Mouse (Mus musculus) lung, postnatal 0 days (tissue): Measurements from ENCODE around the gene Ctdnep1. TPM values are rescaled to one million over a fixed set of nuclear protein-coding genes. Genes with fewer than 3 reads are reported as not detected.

Experiments
- ATAC-seq: fragments of 200-750 bp; cut with Nextera tagmentation; 2 replicates; pipeline ENCODE4 v1.8.0; 2017; ENCODE audit warnings: moderate library complexity
- DNase-seq: peaks from one replicate; pipeline ENCODE4 v3.0.0-alpha.2; 2016; ENCODE audit warnings: low spot score
- H3K27ac ChIP-seq: fragments of 300-500 bp; sonication (generic); 2 replicates; pipeline ENCODE4 v1.5.1; 2014; ENCODE audit warnings: antibody characterized with exemption, mild to moderate bottlenecking, low read length, mixed read lengths
- H3K27me3 ChIP-seq: fragments of 300-500 bp; sonication (generic); replicated peaks from 2 replicates; pipeline ENCODE4 v1.6.1; 2014; ENCODE audit warnings: low read length, mixed read lengths; ENCODE audit not compliant: insufficient read depth
- H3K36me3 ChIP-seq: fragments of 300-500 bp; sonication (generic); 2 replicates; pipeline ENCODE4 v1.6.1; 2014; ENCODE audit warnings: low read length, mixed read lengths; ENCODE audit not compliant: insufficient read depth
- H3K4me1 ChIP-seq: fragments of 300-500 bp; sonication (generic); 2 replicates; pipeline ENCODE4 v1.6.1; 2014; ENCODE audit warnings: antibody characterized with exemption, low read depth, low read length, mixed read lengths; ENCODE audit not compliant: insufficient read depth
- H3K4me2 ChIP-seq: fragments of 300-500 bp; sonication (generic); replicated peaks from 2 replicates; pipeline ENCODE4 v1.6.1; 2014; ENCODE audit warnings: low read depth, mild to moderate bottlenecking, low read length, moderate library complexity, mixed read lengths
- H3K4me3 ChIP-seq: fragments of 300-500 bp; sonication (generic); 2 replicates; pipeline ENCODE4 v1.5.1; 2014; ENCODE audit warnings: low read depth, low read length
- H3K9ac ChIP-seq: fragments of 300-500 bp; sonication (generic); replicated peaks from 2 replicates; pipeline ENCODE4 v1.6.1; 2014; ENCODE audit warnings: low read depth, mild to moderate bottlenecking
- H3K9me3 ChIP-seq: fragments of 300-500 bp; sonication (generic); 2 replicates; pipeline ENCODE4 v1.6.1; 2016; ENCODE audit warnings: low read length, mixed read lengths
- CTCF ChIP-seq: IDR thresholded peaks from 2 replicates; pipeline ENCODE4 v1.5.1; 2016; ENCODE audit warnings: antibody characterized with exemption, mild to moderate bottlenecking
- EP300 ChIP-seq: IDR thresholded peaks from 2 replicates; pipeline ENCODE4 v1.6.1; 2016; ENCODE audit warnings: antibody characterized with exemption, mild to moderate bottlenecking, control low read depth
- WGBS: fragments of 180-500 bp; shearing (Covaris S2); extraction: QIAGEN DNeasy Blood & Tissue Kit; methylation state at CpG from one replicate; pipeline ENCODE4 v1.1.7; 2014; 5-methylcytosine and 5-hydroxymethylcytosine counted together
- polyA plus RNA-seq: library from polyadenylated mRNA; unstranded; fragments of >200 nt; fragmentation: Nextera tagmentation; extraction: Ambion mirVana; gene quantifications from 2 replicates; pipeline ENCODE4 v1.2.1, GENCODE M21; 2015

Ctdnep1 gene
- polyA plus RNA-seq, 1 experiment from 2014 or later = 24.7 TPM

GRCm38 (mm10) chr11:70019495-70020021, 38.6 kb downstream of the Ctdnep1 start:
- H3K36me3 ChIP-seq = no peaks in the 10 kb centered on the region
- no peak overlapping the region for H3K9ac ChIP-seq
- H3K9me3 ChIP-seq = no peaks in the 10 kb centered on the region
- WGBS = 17% methylated on average over 2 of the region's 2 CpGs
- H3K27ac ChIP-seq = no peak overlapping the region
- H3K27me3 ChIP-seq = no peaks in the 10 kb centered on the region
- H3K4me3 ChIP-seq = no peak overlapping the region
- peak overlapping the region; percentile 70; the same call in 1 of the 2 replicates for H3K4me2 ChIP-seq
- TF ChIP-seq CTCF = no peak
- TF ChIP-seq EP300 = no peak
- ATAC-seq (no peak), DNase-seq (no peak)
- H3K4me1 ChIP-seq = peaks cover 10% of the 10 kb centered on the region

DNA sequence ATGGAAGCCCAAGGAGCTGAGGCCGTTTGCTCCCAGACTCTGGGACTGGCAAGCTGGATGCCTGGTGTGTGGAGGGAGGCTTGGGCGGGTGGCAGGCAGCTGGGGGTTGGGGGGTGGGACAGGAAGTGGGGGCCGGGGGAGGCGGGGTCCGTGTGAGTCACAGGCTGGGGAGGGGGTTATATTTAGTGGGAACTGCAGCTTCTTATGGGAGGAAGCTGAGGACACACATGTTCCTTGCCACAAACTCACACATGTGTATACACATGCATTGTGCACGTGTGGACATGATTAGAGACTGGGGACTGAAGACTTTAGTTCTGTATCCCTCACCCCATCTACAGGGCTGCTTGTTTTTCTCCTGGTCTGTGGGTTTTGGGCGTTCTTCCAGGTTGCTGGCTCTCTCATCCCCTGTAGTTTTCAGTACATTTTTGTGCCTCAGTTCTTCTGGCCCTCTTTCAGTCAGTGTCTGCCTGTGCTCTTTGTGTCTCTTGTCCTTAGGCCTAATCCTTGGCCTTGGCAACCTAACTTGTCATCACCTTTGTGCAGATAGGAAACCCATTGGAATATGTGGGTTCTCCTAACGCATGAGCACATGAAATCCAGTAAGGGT, 39.2 kb downstream of the Ctdnep1 start:
- 16% methylated on average over 7 of the region's 8 CpGs for WGBS
- Histone ChIP-seq H3K27me3 (no peaks in the 10 kb centered on the region), H3K4me3 (no peak overlapping the region), H3K4me1 (peaks cover 6% of the 10 kb centered on the region; the same call in 1 of the 2 replicates), H3K36me3 (no peaks in the 10 kb centered on the region), H3K27ac (no peak overlapping the region), H3K9ac (no peak overlapping the region), H3K4me2 (no peak overlapping the region), H3K9me3 (no peaks in the 10 kb centered on the region)
- no peak for ATAC-seq
- DNase-seq = peak; percentile 8
- TF ChIP-seq EP300 (no peak), CTCF (no peak)

DNA sequence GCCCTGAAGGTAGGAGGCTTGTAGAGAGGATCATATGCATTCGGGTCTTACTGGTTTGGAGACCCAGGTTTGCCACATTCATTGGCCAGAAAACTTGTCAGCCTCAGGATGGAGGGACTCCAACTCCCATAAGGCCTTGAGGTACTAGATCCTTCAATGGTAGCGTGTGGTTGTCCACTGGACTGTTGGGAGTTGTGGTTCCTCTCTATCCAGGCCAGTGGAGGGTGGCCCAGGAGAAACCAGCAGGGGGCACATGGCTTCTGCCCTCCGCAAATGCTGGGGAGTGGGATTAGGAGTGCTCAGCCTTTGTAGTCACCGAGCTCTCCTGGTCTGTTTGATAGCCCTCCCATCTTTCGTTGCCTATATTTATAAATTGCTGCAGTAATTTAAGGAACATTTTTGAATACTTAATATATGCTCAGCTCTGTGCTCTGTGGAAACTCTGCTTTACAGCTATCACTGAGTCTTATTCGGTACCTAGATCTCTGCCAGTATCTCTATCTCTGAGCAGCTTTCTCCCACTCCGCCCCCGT, 39.8 kb downstream of the Ctdnep1 start:
- H3K4me1 ChIP-seq = peaks cover 6% of the 10 kb centered on the region; the same call in 1 of the 2 replicates
- H3K27me3 ChIP-seq = no peaks in the 10 kb centered on the region
- H3K4me3 ChIP-seq = peak overlapping the region; percentile 41
- no peaks in the 10 kb centered on the region for H3K36me3 ChIP-seq
- DNase-seq (peak; percentile 93), ATAC-seq (peak; percentile 90)
- no peak overlapping the region for H3K9ac ChIP-seq
- no peaks in the 10 kb centered on the region for H3K9me3 ChIP-seq
- H3K27ac ChIP-seq = peak overlapping the region; percentile 2; the same call in 1 of the 2 replicates
- TF ChIP-seq EP300 (no peak), CTCF (peak; percentile 72)
- H3K4me2 ChIP-seq = peak overlapping the region; percentile 73
- 3% methylated on average over 8 of the region's 8 CpGs for WGBS

GRCm38 (mm10) chr11:70021264-70022132, 40.5 kb downstream of the Ctdnep1 start:
- no peak overlapping the region for H3K9ac ChIP-seq
- 1% methylated on average over 39 of the region's 40 CpGs for WGBS
- H3K36me3 ChIP-seq = no peaks in the 10 kb centered on the region
- H3K9me3 ChIP-seq = no peaks in the 10 kb centered on the region
- H3K27me3 ChIP-seq = no peaks in the 10 kb centered on the region
- H3K4me3 ChIP-seq = peak overlapping the region; percentile 41
- TF ChIP-seq CTCF (peak; percentile 23; the same call in 1 of the 2 replicates), EP300 (no peak)
- H3K27ac ChIP-seq = peak overlapping the region; percentile 2; the same call in 1 of the 2 replicates
- DNase-seq (peak; percentile 99), ATAC-seq (peak; percentile 84)
- H3K4me2 ChIP-seq = peak overlapping the region; percentile 73
- H3K4me1 ChIP-seq = peaks cover 6% of the 10 kb centered on the region; the same call in 1 of the 2 replicates

GRCm38 (mm10) chr11:70023481-70024150, 42.7 kb downstream of the Ctdnep1 start:
- Histone ChIP-seq H3K27me3 (no peaks in the 10 kb centered on the region), H3K4me1 (peaks cover 6% of the 10 kb centered on the region; the same call in 1 of the 2 replicates), H3K27ac (no peak overlapping the region), H3K36me3 (no peaks in the 10 kb centered on the region), H3K4me3 (peak overlapping the region; percentile 6; the same call in 1 of the 2 replicates), H3K9ac (no peak overlapping the region), H3K9me3 (no peaks in the 10 kb centered on the region), H3K4me2 (peak overlapping the region; percentile 40)
- no peak for TF ChIP-seq CTCF
- no peak for TF ChIP-seq EP300
- 11% methylated on average over 18 of the region's 29 CpGs for WGBS
- DNase-seq (no peak), ATAC-seq (no peak)
